Mouse (Mus musculus) 3T3-L1 (cell line): ENCODE measurements around the gene Hist1h2ab.
A peak's percentile ranks its signal among the peaks of the same experiment; 100 is the strongest.

Source experiments
- DNase-seq: peaks from one replicate; pipeline ENCODE4 v3.0.0-alpha.2; 2015; ENCODE audit warnings: low read depth, low spot score

Gene Hist1h2ab

DNA sequence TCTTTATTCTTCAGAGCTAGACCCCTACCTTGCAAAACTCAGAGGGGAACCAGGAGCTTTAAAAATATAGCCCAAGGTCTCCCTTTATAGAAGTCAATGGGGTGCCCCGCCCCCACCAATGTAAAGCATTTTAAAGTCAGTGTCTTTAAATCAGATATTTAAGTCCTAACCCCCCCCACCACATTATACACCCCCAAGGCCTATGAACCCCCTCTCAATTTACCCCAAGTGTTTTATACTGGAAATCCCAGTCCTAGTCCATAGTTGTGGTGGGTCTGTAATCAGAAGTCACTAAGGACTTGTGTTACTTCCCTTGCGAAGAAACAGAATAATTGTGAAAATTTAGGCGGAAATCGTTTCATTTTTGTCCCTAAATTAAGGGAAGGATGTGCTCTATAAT lies 12.9 kb upstream of the Hist1h2ab start:
- DNase-seq = peak; percentile 46

- DNase-seq = peak; percentile 94
Observed at GRCm38 (mm10) chr13:23738677-23739068, 12.3 kb upstream of the Hist1h2ab start, which contains the start of gene Hist1h1c. Hist1h1c (plus strand) TSS chr13:23738808.

DNA sequence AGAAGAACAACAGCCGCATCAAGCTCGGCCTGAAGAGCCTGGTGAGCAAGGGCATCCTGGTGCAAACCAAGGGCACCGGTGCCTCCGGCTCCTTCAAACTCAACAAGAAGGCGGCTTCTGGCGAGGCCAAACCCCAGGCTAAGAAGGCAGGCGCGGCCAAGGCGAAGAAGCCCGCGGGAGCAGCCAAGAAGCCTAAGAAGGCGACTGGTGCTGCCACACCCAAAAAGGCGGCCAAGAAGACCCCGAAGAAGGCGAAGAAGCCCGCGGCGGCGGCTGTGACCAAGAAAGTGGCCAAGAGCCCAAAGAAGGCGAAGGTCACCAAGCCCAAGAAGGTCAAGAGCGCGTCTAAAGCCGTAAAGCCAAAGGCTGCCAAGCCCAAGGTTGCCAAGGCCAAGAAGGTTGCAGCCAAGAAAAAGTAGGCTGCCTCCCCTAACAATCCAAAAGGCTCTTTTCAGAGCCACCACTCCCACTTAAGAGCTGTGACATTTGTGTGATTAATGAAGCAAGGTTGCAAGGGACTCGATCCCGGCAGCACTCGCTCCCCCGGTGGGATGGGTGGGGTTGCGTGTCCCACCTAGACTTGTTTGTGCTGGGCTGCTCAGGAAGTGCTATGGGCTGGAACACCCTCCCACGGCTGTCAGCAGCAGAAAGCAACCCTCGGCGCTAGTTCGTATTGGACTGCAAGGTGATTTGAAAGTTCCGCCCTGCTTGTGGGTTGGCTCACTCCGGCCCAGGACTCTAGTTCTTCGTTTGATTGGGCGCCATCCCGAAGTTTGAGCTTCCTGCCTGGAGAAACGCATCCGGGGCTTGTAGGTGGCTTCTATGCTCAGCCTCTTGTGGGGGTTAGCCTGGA lies 11.6 kb upstream of the Hist1h2ab start:
- DNase-seq = peak; percentile 97

GRCm38 (mm10) chr13:23739922-23740252 lies 11.0 kb upstream of the Hist1h2ab start:
- DNase-seq = no peak

DNA sequence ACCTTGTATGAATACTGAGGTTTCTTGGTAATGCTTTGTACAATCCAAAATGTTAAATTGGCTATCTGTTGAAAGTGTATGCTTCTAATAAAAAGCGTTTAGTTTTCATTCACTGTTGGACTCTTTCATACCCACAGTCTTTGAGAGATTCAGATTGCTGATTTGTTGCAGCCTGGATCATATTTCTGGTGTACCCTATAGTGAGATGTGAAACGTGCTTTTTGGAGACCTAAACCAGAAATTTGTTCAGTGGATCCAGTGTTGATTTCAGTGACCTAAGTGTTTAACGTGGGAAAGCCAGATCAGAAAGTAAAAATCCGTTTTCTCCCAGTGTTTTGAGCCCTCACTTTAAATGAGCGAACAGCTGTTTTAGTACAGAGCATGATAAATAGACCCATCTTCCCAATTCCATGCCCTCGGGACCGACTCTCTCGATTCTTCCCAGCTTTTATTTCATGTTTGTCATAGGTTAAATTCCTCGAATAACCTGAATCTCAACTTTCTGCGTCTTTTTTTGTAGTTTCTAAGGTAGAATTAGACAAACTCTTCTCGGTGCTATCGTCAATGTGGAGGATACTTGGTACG lies 10.6 kb upstream of the Hist1h2ab start:
- peak; percentile 55 for DNase-seq

- peak; percentile 34 for DNase-seq
Observed at GRCm38 (mm10) chr13:23740910-23741309, 10.0 kb upstream of the Hist1h2ab start.

- peak; percentile 42 for DNase-seq
Observed at GRCm38 (mm10) chr13:23742007-23742406, 8.9 kb upstream of the Hist1h2ab start.

- DNase-seq = no peak
Observed at GRCm38 (mm10) chr13:23743215-23743614, 7.7 kb upstream of the Hist1h2ab start.

GRCm38 (mm10) chr13:23743963-23744362 lies 7.0 kb upstream of the Hist1h2ab start:
- peak; percentile 52 for DNase-seq

DNA sequence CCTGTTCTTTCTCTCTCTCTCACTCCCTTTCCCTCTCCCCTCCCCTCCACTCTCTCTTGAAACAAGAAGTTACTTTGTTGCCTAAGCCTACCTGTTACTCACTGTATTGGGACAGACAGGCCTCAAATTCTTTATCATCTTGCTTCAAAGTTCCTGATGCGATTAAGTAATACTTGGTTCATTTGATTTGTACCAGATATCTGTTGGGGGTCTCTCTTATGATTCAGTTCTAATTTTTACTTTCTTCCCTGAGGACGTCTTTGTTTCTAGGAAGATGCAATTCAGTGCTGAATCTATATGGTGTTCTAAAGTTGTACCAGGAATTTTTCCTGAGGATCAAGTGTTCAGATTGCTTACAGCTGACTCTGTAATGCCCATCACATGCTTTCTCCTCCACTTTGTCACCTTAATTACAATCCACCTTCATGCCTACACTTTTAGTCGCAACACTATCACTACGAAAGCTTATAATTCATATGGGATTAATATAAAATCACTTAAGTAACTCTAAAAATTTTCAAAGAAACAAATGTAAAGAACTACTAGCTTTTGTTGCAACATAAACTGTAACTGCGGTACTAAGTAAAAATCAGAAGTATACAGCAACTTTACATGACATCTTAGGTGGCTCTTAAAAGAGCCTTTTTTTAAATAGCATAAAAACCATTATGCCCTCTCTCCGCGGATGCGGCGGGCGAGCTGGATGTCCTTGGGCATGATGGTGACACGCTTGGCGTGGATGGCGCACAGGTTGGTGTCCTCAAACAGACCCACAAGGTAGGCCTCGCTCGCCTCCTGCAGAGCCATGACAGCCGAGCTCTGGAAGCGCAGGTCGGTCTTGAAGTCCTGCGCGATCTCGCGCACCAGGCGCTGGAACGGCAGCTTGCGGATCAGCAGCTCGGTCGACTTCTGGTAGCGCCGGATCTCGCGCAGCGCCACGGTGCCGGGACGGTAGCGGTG lies 6.2 kb upstream of the Hist1h2ab start:
- peak; percentile 73 for DNase-seq

DNA sequence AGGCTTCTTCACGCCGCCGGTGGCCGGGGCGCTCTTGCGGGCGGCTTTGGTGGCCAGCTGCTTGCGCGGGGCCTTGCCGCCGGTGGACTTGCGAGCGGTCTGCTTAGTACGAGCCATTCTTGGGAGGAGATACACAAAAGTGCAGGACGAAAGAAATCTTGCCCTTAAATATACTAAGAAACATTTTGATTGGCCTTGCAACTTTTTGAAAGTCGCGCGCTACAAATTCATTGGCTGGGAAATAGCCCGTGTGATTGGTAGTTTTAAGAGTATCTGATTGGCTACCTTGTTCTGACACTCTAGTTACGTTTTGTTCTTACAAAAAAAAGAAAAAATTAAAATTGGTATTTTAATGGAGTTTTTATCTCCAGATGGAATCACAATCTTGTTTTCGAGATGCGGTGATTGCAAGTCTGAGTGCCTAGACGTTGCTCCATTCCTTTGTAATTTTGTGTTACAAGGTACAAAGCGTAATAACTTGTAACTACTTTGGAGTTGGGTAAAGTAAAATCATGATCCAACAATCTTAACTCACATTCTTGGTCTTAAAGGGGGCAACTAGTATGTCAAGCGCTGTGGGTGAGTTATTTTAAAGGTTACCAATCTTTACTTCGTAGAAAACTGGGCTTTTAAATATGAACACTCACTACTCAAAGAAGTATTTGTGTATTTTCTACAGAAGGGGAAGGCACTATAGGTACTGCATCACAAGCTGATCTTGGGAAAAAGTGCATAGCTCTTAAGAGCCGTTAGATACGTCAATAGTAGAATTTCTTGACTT lies 5.4 kb upstream of the Hist1h2ab start, which contains the start of gene Hist1h3c:
Hist1h3c (minus strand) TSS at position 222 of the 781 bp plus-strand sequence.
- DNase-seq = peak; percentile 94

DNA sequence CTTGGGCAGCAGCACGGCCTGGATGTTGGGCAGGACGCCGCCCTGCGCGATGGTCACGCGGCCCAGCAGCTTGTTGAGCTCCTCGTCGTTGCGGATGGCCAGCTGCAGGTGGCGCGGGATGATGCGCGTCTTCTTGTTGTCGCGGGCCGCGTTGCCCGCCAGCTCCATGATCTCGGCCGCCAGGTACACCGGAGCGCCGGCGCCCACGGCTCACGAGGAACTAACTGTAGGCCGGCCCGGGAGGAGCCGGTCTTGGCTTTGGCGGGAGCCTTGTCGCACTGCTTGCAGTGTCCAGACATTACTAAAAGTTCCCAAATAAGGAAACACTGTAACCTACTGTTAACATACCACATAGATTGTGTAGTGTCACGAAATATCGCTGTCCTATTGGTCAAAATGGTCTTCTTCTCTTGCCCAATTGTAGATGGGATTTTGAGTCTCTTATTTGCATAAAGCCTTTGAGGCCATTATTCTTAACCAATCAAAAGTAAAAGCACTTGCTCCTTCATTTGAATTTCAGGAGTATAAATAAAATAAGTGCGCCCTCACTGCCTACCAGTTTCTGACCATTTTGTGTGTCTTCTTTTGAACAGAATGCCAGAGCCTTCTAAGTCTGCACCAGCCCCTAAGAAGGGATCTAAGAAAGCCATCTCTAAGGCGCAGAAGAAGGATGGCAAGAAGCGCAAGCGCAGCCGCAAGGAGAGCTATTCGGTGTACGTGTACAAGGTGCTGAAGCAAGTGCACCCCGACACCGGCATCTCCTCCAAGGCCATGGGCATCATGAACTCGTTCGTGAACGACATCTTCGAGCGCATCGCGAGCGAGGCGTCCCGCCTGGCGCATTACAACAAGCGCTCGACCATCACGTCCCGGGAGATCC lies 4.5 kb upstream of the Hist1h2ab start, which contains the start of gene Hist1h2bb:
Hist1h2bb (plus strand) TSS at position 534 of the 880 bp plus-strand sequence.
- DNase-seq = peak; percentile 94

DNA sequence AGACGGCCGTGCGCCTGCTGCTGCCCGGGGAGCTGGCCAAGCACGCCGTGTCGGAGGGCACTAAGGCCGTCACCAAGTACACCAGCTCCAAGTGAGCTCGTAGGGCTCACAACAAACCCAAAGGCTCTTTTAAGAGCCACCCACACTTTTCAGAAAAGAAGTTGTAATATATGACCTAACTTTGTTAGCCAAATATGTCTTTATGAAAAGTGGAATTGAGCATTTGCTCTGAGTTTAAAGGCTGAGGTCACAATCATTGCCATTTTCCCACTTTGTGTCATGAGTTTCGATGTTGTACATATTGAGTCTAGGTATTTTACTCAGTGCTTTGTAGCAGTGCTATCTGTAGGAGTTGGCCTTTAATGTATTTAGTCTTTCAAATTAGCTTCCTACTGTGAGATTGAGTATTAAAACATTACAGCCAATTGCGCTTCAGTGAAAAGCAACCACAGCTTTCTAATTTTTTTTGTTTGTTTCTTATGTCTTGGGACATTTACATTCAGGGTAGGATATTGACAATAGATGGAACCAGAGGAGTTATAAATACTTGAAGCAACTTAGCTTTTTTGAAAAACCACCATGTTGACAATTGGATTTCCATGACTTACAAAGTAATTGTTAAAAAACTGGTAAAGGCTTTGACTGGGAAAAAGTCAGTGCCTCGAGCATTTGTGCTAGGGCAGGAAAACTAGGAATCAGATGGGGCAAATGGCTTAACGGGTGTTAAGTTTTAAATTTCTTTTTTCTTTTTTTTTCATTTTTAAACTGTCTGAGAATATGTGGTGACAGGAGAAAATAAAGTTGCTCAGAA lies 3.6 kb upstream of the Hist1h2ab start:
- DNase-seq = peak; percentile 60

DNA sequence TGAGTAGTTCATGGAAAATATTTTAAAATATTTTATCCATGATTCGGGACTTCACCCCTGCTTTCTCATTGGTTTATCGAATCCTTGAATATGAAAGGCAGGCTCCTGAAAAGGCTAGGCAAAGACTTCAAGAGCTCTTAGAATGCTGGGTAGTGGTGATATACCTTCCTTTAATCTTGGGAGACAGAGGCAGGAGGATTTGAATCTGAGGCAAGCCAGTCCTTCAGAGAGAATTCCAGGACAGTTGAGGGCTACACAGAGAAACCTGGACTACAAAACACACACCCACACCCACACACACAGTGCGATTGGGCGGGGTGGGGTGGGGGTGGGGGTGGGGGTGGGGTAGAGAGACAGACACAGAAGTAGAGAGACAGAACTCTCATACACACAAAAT lies 3.0 kb upstream of the Hist1h2ab start:
- peak; percentile 50 for DNase-seq

- peak; percentile 56 for DNase-seq
Observed at GRCm38 (mm10) chr13:23749563-23750121, 1.3 kb upstream of the Hist1h2ab start.

- DNase-seq = peak; percentile 61
Observed at GRCm38 (mm10) chr13:23751478-23751956, 591 bp downstream of the Hist1h2ab start.

DNA sequence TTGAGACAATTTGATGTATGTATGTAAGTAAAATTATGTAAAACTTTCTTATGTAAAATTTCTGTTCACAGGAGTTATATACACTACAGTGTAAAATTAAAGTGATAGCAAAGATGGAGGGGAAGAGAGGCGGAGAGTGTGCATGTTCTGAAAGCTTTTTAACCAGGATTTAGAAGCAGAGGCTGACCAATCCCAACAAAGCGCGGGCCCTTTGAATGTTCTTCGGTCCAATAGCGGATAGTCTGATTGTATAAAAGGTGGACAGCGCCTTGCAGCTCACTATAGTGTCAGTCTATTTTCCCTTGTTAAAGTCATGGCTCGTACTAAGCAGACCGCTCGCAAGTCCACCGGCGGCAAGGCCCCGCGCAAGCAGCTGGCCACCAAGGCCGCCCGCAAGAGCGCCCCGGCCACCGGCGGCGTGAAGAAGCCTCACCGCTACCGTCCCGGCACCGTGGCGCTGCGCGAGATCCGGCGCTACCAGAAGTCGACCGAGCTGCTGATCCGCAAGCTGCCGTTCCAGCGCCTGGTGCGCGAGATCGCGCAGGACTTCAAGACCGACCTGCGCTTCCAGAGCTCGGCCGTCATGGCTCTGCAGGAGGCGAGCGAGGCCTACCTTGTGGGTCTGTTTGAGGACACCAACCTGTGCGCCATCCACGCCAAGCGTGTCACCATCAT lies 1.3 kb downstream of the Hist1h2ab start, which contains the start of gene Hist1h3b:
Hist1h3b (plus strand) TSS at position 201 of the 675 bp plus-strand sequence.
- peak; percentile 98 for DNase-seq

DNA sequence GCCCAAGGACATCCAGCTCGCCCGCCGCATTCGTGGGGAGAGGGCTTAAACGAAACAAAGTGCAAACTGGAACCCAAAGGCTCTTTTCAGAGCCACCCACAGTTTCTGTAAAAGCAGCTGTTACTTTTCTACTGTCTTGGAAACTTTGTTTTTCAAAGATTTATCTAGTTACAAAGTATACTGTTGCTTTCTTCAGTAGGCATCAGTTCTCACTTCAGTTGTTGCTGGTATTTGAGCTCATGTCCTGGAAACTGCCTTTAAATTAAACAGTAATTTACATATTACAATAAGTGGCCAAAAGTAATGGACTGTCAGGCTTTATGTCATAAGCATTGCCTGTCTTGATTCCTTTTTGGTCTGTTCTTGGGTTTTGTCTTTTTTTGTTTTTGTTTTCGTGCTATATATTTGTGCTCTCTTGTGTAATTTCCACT lies 1.8 kb downstream of the Hist1h2ab start:
- peak; percentile 36 for DNase-seq
